Mouse (Mus musculus): ENCODE measurements around the gene Atg5. TPM values are rescaled to one million over a fixed set of nuclear protein-coding genes. Genes with fewer than 3 reads are reported as not detected.

The Atg5 gene
- polyA plus RNA-seq, 1 experiment = 0.45 TPM

DNA sequence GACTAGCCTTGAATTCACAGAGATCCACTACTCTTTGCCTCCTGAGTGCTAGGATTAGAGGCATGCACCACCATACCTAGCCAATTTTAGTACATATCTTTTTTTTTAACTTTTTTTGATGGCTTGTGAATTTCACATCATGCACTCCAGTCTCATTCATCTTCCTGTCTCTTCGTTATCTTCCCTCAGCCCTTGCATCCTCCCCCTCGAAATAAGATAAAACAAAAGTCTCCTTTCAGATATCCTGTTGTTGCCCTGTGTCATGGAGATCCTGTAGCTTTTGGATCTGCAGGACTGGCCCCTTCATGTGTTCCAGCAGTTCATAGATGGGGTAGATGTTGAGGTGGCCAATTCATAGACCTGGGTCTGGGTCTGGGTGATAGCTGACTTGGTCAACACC lies 106.5 kb downstream of the Atg5 start:
- no peak for TF ChIP-seq TAL1 (IDR thresholded peaks at IDR 0.05; ENCODE audit: low read length)
- TF ChIP-seq GATA1 (IDR thresholded peaks at IDR 0.05; ENCODE audit: low read length) = no peak
- Histone ChIP-seq H3K9me3 (ENCODE audit: control insufficient read depth, low read length) (no peaks in the 10 kb centered on the region), H3K4me1 (ENCODE audit: control insufficient read depth) (peaks cover 24% of the 10 kb centered on the region), H3K36me3 (ENCODE audit: control insufficient read depth) (no peaks in the 10 kb centered on the region), H3K4me3 (replicated peaks) (no peak overlapping the region), H3K27me3 (ENCODE audit: control insufficient read depth) (no peaks in the 10 kb centered on the region)

DNA sequence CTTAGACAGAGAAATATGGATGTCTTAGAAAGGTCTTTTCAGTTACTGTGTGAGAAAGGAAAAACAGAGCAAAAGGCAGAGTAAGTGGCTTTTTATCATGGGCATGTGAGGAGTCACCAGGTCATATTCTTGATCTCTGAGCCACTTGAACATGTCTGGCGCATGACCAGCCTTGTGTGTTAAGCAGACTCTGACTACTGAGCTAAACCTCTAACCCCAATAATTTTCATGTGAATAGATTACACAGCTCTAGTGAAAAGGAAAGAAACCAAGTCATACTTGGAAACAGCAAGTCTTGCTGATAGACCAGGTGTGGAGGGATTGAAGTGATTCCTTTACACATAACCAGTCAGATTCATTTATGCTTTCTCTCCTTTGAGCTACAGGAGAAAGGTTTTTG lies 107.3 kb downstream of the Atg5 start:
- Histone ChIP-seq H3K4me1 (ENCODE audit: control insufficient read depth) (peaks cover 29% of the 10 kb centered on the region), H3K27me3 (ENCODE audit: control insufficient read depth) (no peaks in the 10 kb centered on the region), H3K9me3 (ENCODE audit: control insufficient read depth, low read length) (no peaks in the 10 kb centered on the region), H3K4me3 (replicated peaks) (no peak overlapping the region), H3K36me3 (ENCODE audit: control insufficient read depth) (no peaks in the 10 kb centered on the region)
- no peak for TF ChIP-seq TAL1 (IDR thresholded peaks at IDR 0.05; ENCODE audit: low read length)
- no peak for TF ChIP-seq GATA1 (IDR thresholded peaks at IDR 0.05; ENCODE audit: low read length)

DNA sequence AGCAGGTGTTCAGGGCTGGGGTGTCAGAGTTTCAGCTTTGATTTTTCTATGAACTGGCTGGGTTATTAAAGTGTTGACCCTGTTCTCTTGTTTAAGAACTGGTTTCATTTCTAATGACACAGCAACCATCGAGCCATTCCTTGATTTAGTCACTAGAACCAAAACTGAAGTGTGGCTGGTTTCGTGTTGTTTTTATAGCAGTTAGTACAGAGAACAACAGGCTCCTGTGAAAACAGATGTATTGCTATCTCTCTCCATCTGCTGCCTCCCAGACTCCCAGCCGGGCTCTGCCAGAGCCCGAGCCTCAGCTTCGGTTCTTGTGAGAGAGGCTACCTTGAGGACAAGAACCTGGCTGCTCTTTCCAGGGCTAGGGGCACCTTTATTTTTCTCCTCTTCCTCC lies 109.7 kb downstream of the Atg5 start:
- Histone ChIP-seq H3K9me3 (ENCODE audit: control insufficient read depth, low read length) (no peaks in the 10 kb centered on the region), H3K4me1 (ENCODE audit: control insufficient read depth) (peaks cover 23% of the 10 kb centered on the region), H3K4me3 (replicated peaks) (no peak overlapping the region), H3K27me3 (ENCODE audit: control insufficient read depth) (no peaks in the 10 kb centered on the region), H3K36me3 (ENCODE audit: control insufficient read depth) (no peaks in the 10 kb centered on the region)
- no peak for TF ChIP-seq TAL1 (IDR thresholded peaks at IDR 0.05; ENCODE audit: low read length)
- TF ChIP-seq GATA1 (IDR thresholded peaks at IDR 0.05; ENCODE audit: low read length) = no peak

- H3K9me3 ChIP-seq (ENCODE audit: control insufficient read depth, low read length) = no peaks in the 10 kb centered on the region
- H3K36me3 ChIP-seq (ENCODE audit: control insufficient read depth) = no peaks in the 10 kb centered on the region
- H3K4me1 ChIP-seq (ENCODE audit: control insufficient read depth) = peaks cover 21% of the 10 kb centered on the region
- no peaks in the 10 kb centered on the region for H3K27me3 ChIP-seq (ENCODE audit: control insufficient read depth)
- TF ChIP-seq GATA1 (IDR thresholded peaks at IDR 0.05; ENCODE audit: low read length) (no peak), TAL1 (IDR thresholded peaks at IDR 0.05; ENCODE audit: low read length) (no peak)
- H3K4me3 ChIP-seq (replicated peaks) = no peak overlapping the region
Measured at GRCm38 (mm10) chr10:44378403-44378802, 110.2 kb downstream of the Atg5 start.

- H3K36me3 ChIP-seq (ENCODE audit: control insufficient read depth) = no peaks in the 10 kb centered on the region
- no peaks in the 10 kb centered on the region for H3K9me3 ChIP-seq (ENCODE audit: control insufficient read depth, low read length)
- TF ChIP-seq TAL1 (IDR thresholded peaks at IDR 0.05; ENCODE audit: low read length) (no peak), GATA1 (IDR thresholded peaks at IDR 0.05; ENCODE audit: low read length) (no peak)
- H3K4me1 ChIP-seq (ENCODE audit: control insufficient read depth) = peaks cover 12% of the 10 kb centered on the region
- no peaks in the 10 kb centered on the region for H3K27me3 ChIP-seq (ENCODE audit: control insufficient read depth)
- H3K4me3 ChIP-seq (replicated peaks) = peak overlapping the region; percentile 55
Measured at GRCm38 (mm10) chr10:44380476-44381208, 112.5 kb downstream of the Atg5 start.

- peaks cover 12% of the 10 kb centered on the region for H3K4me1 ChIP-seq (ENCODE audit: control insufficient read depth)
- H3K27me3 ChIP-seq (ENCODE audit: control insufficient read depth) = no peaks in the 10 kb centered on the region
- H3K9me3 ChIP-seq (ENCODE audit: control insufficient read depth, low read length) = no peaks in the 10 kb centered on the region
- TF ChIP-seq TAL1 (IDR thresholded peaks at IDR 0.05; ENCODE audit: low read length) (no peak), GATA1 (IDR thresholded peaks at IDR 0.05; ENCODE audit: low read length) (no peak)
- H3K36me3 ChIP-seq (ENCODE audit: control insufficient read depth) = no peaks in the 10 kb centered on the region
- no peak overlapping the region for H3K4me3 ChIP-seq (replicated peaks)
Measured at GRCm38 (mm10) chr10:44381397-44381796, 113.2 kb downstream of the Atg5 start.

DNA sequence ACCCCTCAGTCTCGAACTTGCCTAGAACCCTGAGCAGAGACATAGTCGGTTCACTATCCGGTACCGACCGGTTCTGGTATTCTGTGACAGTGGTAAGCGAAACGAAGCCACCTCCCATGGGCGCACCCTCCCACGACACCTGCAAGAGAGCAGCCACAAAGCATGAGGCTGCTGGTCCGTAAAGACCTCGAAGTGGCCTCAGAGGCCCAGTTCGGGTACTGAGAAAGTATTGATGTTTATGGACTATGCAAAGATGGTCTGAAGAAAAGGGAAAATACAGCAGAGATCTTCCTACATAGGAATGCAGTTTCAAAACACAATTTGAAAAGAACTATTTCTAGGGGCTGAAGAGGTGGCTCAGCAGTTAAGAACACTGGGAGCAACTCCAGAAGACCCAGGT lies 113.8 kb downstream of the Atg5 start:
- Histone ChIP-seq H3K9me3 (ENCODE audit: control insufficient read depth, low read length) (no peaks in the 10 kb centered on the region), H3K36me3 (ENCODE audit: control insufficient read depth) (no peaks in the 10 kb centered on the region), H3K27me3 (ENCODE audit: control insufficient read depth) (no peaks in the 10 kb centered on the region), H3K4me1 (ENCODE audit: control insufficient read depth) (peaks cover 12% of the 10 kb centered on the region), H3K4me3 (replicated peaks) (no peak overlapping the region)
- TF ChIP-seq TAL1 (IDR thresholded peaks at IDR 0.05; ENCODE audit: low read length) (no peak), GATA1 (IDR thresholded peaks at IDR 0.05; ENCODE audit: low read length) (no peak)

- Histone ChIP-seq H3K9me3 (ENCODE audit: control insufficient read depth, low read length) (no peaks in the 10 kb centered on the region), H3K36me3 (ENCODE audit: control insufficient read depth) (no peaks in the 10 kb centered on the region), H3K27me3 (ENCODE audit: control insufficient read depth) (no peaks in the 10 kb centered on the region), H3K4me3 (replicated peaks) (no peak overlapping the region), H3K4me1 (ENCODE audit: control insufficient read depth) (peaks cover 12% of the 10 kb centered on the region)
- TF ChIP-seq TAL1 (IDR thresholded peaks at IDR 0.05; ENCODE audit: low read length) (no peak), GATA1 (IDR thresholded peaks at IDR 0.05; ENCODE audit: low read length) (no peak)
Measured at GRCm38 (mm10) chr10:44383213-44383612, 115.1 kb downstream of the Atg5 start.

GRCm38 (mm10) chr10:44385227-44385626 lies 117.1 kb downstream of the Atg5 start:
- Histone ChIP-seq H3K4me3 (replicated peaks) (no peak overlapping the region), H3K27me3 (ENCODE audit: control insufficient read depth) (no peaks in the 10 kb centered on the region), H3K9me3 (ENCODE audit: control insufficient read depth, low read length) (no peaks in the 10 kb centered on the region), H3K36me3 (ENCODE audit: control insufficient read depth) (no peaks in the 10 kb centered on the region), H3K4me1 (ENCODE audit: control insufficient read depth) (peaks cover 10% of the 10 kb centered on the region)
- TF ChIP-seq TAL1 (IDR thresholded peaks at IDR 0.05; ENCODE audit: low read length) (no peak), GATA1 (IDR thresholded peaks at IDR 0.05; ENCODE audit: low read length) (no peak)
